15 mouse cellular contexts compared by ENCODE assay signal in genomic region chr17:12228001-12228400, GRCm38 (mm10).
"Had no signal": no experiment of that assay in that cellular context is flagged by ENCODE, and none has a peak within 500 bp of the region (broad histone marks: within the 10 kb centered on the region; RNA-seq: fewer than 3 reads in every experiment).

No protein-coding gene starts in this region.

- H3K4me1 ChIP-seq: liver, embryonic 13.5 days; lung, embryonic 15.5 days; megakaryocyte, embryonic 14.5 days; stomach, embryonic 15.5 days had no signal

- ATAC-seq: liver, postnatal 0 days had no signal

- H3K27me3 ChIP-seq: limb, embryonic 12.5 days; liver, embryonic 13.5 days; lung, embryonic 15.5 days; megakaryocyte, embryonic 14.5 days; midbrain, embryonic 12.5 days; stomach, embryonic 15.5 days had no signal

- H3K9ac ChIP-seq: limb, embryonic 12.5 days; liver, embryonic 13.5 days; liver, postnatal 0 days; lung, embryonic 15.5 days; midbrain, embryonic 12.5 days; stomach, embryonic 15.5 days had no signal

- H3K4me3 ChIP-seq: layer of hippocampus, adult 2 months; limb, embryonic 12.5 days; liver, embryonic 13.5 days; lung, embryonic 15.5 days; megakaryocyte, embryonic 14.5 days; midbrain, embryonic 12.5 days; stomach, embryonic 15.5 days had no signal

- H3K4me2 ChIP-seq: limb, embryonic 12.5 days; liver, embryonic 13.5 days; lung, embryonic 15.5 days; midbrain, embryonic 12.5 days; stomach, embryonic 15.5 days had no signal

- DNase-seq: kidney, postnatal 4 days; liver; liver, embryonic 13.5 days; liver, postnatal 0 days; lung, postnatal 14 days; right cerebral cortex, postnatal 14 days; thymus, adult 2 months; thymus, postnatal 25 days had no signal

- H3K27ac ChIP-seq: limb, embryonic 12.5 days; liver, embryonic 13.5 days; lung, embryonic 15.5 days; macrophage; midbrain, embryonic 12.5 days; stomach, embryonic 15.5 days had no signal

- H3K9me3 ChIP-seq: limb, embryonic 12.5 days; liver, embryonic 13.5 days; lung, embryonic 15.5 days; megakaryocyte, embryonic 14.5 days; midbrain, embryonic 12.5 days; stomach, embryonic 15.5 days had no signal
